Mouse (Mus musculus) olfactory bulb, adult 2 months (tissue): Measurements from ENCODE around the gene Cdc42ep3.

Experiments
- CTCF ChIP-seq: fragments of 200-500 bp; IDR thresholded peaks from 2 replicates; pipeline ENCODE4 v1.5.1; 2012; ENCODE audit warnings: low read depth, mild to moderate bottlenecking, low read length, moderate library complexity; ENCODE audit not compliant: insufficient read depth
- POLR2A ChIP-seq: fragments of 200-500 bp; IDR thresholded peaks from 2 replicates; pipeline ENCODE4 v1.6.1; 2012; ENCODE audit warnings: mild to moderate bottlenecking, low read depth, low read length, moderate library complexity; ENCODE audit not compliant: insufficient read depth

GRCm38 (mm10) chr17:79364749-79365450 lies 10.0 kb upstream of the Cdc42ep3 start:
- no peak for TF ChIP-seq CTCF
- TF ChIP-seq POLR2A, result no peak
